Mouse (Mus musculus) limb, embryonic 12.5 days (tissue): ENCODE measurements around the gene Gsn. TPM values are rescaled to one million over a fixed set of nuclear protein-coding genes. Genes with fewer than 3 reads are reported as not detected.
A peak's percentile ranks its signal among the peaks of the same experiment; 100 is the strongest.

ENCODE experiments used
- ATAC-seq: fragments of 200-750 bp; cut with Nextera tagmentation; 2 replicates; pipeline ENCODE4 v1.8.0; 2017; ENCODE audit warnings: low read depth, moderate TSS enrichment; ENCODE audit not compliant: insufficient number of reproducible peaks, insufficient read depth, low FRiP score, low TSS enrichment
- H3K27ac ChIP-seq: fragments of 300-500 bp; sonication (generic); 2 replicates; pipeline ENCODE4 v1.5.1; 2016; ENCODE audit warnings: mild to moderate bottlenecking, moderate library complexity
- H3K27me3 ChIP-seq: fragments of 300-500 bp; sonication (generic); 2 replicates; pipeline ENCODE4 v1.6.1; 2016; ENCODE audit warnings: mild to moderate bottlenecking, moderate library complexity
- H3K36me3 ChIP-seq: fragments of 300-500 bp; sonication (generic); 2 replicates; pipeline ENCODE4 v1.6.1; 2016; ENCODE audit warnings: mild to moderate bottlenecking, moderate library complexity
- H3K4me1 ChIP-seq: fragments of 300-500 bp; sonication (generic); replicated peaks from 2 replicates; pipeline ENCODE4 v1.6.1; 2016
- H3K4me2 ChIP-seq: fragments of 300-500 bp; sonication (generic); 2 replicates; pipeline ENCODE4 v1.6.1; 2016; ENCODE audit warnings: mild to moderate bottlenecking, moderate library complexity
- H3K4me3 ChIP-seq: fragments of 300-500 bp; sonication (generic); replicated peaks from 2 replicates; pipeline ENCODE4 v1.5.1; 2016; ENCODE audit warnings: mild to moderate bottlenecking
- H3K9ac ChIP-seq: fragments of 300-500 bp; sonication (generic); replicated peaks from 2 replicates; pipeline ENCODE4 v1.6.1; 2016; ENCODE audit warnings: mild to moderate bottlenecking, moderate library complexity
- H3K9me3 ChIP-seq: fragments of 300-500 bp; sonication (generic); 2 replicates; pipeline ENCODE4 v1.6.1; 2016; ENCODE audit warnings: mild to moderate bottlenecking, moderate library complexity
- WGBS: fragments of 180-500 bp; shearing (Covaris S2); methylation state at CpG from one replicate; pipeline ENCODE4 v1.1.7; 2016; 5-methylcytosine and 5-hydroxymethylcytosine counted together
- polyA plus RNA-seq: library from polyadenylated mRNA; unstranded; fragments of >200 nt; fragmentation: Nextera tagmentation; extraction: Ambion mirVana; gene quantifications from 2 replicates; pipeline ENCODE4 v1.2.1, GENCODE M21; 2016

The Gsn gene
- polyA plus RNA-seq, 1 experiment from 2014 or later, result 45.2 TPM

DNA sequence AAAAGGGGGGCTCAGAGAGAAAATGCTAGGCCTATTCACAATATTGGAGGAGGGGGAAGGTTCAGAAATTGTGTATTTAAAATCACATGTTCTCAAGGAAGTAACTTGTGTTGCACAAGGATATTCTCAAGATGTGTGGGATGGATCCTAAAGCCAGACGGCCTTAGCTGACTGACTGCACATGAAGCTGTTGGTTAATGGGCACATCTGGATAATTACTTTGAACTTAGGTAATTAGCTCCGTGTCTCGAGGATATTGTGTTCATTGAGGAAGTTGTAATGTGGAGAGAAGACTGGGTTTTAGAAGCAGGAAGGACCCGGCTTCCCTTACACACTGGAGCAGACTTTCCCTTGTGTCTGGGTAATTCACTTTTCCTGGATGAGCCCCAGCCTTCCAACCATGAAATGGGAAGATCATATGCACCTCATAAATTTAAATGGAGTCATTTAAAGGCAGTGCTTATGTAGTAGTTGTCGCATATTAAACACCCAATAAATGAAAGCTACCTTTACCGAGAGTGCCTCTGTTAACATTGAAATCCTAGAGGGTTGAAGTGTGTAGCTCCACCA, 33.3 kb upstream of the Gsn start:
- H3K27me3 ChIP-seq, result peaks cover 65% of the 10 kb centered on the region
- no peak for ATAC-seq
- WGBS, result 21% methylated on average over 6 of the region's 6 CpGs
- no peak overlapping the region for H3K27ac ChIP-seq
- H3K36me3 ChIP-seq, result no peaks in the 10 kb centered on the region
- H3K9ac ChIP-seq, result no peak overlapping the region
- no peak overlapping the region for H3K4me2 ChIP-seq
- no peaks in the 10 kb centered on the region for H3K9me3 ChIP-seq
- H3K4me1 ChIP-seq, result peaks cover 8% of the 10 kb centered on the region
- no peak overlapping the region for H3K4me3 ChIP-seq

DNA sequence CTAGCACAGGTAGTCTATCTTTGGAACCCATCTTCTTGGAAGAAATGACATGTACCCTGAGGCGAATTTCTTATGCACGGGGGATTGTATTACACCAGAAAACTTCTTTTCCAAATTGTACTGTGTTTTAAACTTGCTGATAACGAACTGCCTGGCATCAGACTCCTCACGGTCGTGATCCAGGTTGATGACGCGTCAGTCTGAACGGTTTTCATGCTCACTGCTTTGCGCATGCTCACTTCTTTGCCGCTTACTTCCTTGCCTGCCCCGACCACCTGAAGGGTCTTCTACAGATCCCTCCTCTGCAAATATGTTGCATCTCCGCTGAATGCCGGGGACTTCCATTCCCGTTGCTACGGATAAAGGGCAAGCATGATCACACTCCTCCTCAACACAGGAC, 31.9 kb upstream of the Gsn start:
- peaks cover 58% of the 10 kb centered on the region for H3K27me3 ChIP-seq
- no peak for ATAC-seq

DNA sequence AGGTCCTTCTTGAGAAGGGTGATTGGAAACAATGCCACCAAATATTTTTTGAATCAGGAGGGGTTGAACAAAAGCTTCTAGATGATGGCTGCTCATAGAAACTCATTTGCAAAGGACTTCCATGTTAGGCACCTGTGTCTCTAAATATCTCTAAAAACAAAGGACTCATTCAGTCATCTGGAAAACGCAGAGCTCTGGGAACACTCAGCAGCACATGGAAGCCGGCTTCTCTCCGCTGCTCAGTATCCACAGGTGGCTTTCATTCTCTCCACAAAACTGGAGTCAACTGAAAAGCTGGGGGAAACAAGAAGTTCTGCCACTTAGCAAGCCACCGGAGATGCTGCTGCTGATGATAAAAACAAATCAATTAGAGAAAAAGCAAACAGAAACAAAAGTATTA, 28.0 kb upstream of the Gsn start:
- WGBS, result 21% methylated on average over 4 of the region's 4 CpGs
- no peaks in the 10 kb centered on the region for H3K36me3 ChIP-seq
- peaks cover 48% of the 10 kb centered on the region for H3K27me3 ChIP-seq
- no peak overlapping the region for H3K4me3 ChIP-seq
- H3K9me3 ChIP-seq, result no peaks in the 10 kb centered on the region
- H3K9ac ChIP-seq, result no peak overlapping the region
- no peak overlapping the region for H3K4me2 ChIP-seq
- ATAC-seq, result no peak
- H3K4me1 ChIP-seq, result peaks cover 29% of the 10 kb centered on the region
- no peak overlapping the region for H3K27ac ChIP-seq

More for the DNA sequence above, 31.9 kb upstream of the Gsn start:
- no peaks in the 10 kb centered on the region for H3K9me3 ChIP-seq
- no peaks in the 10 kb centered on the region for H3K36me3 ChIP-seq
- H3K9ac ChIP-seq, result no peak overlapping the region
- H3K4me1 ChIP-seq, result peaks cover 20% of the 10 kb centered on the region
- H3K4me2 ChIP-seq, result no peak overlapping the region
- no peak overlapping the region for H3K27ac ChIP-seq
- WGBS, result 86% methylated on average over 15 of the region's 15 CpGs
- no peak overlapping the region for H3K4me3 ChIP-seq

DNA sequence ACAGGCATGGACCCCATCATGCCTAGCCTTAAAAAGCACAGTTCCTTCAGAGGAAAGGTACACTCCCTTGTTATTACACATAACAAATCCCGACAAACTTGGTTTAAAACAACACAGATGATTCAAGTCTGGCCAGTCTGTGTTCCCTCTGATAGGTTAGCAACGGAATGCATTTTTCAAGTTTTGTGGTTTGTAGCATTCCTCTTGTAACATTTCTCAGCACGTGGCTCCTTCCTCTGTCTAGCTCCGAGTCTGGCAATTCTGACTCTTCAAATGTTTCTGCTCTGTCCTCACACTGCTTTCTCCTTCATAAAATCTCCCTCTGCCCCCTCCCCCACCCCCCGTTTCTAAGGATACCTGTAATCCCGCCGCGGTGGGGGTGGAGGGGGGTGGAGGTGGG, 26.0 kb upstream of the Gsn start:
- no peaks in the 10 kb centered on the region for H3K36me3 ChIP-seq
- H3K9ac ChIP-seq, result no peak overlapping the region
- peaks cover 51% of the 10 kb centered on the region for H3K27me3 ChIP-seq
- H3K4me3 ChIP-seq, result no peak overlapping the region
- WGBS, result 13% methylated on average over 8 of the region's 8 CpGs
- no peak for ATAC-seq
- H3K4me1 ChIP-seq, result peaks cover 22% of the 10 kb centered on the region
- H3K4me2 ChIP-seq, result peak overlapping the region; percentile 33; the same call in 1 of the 2 replicates
- no peaks in the 10 kb centered on the region for H3K9me3 ChIP-seq
- peak overlapping the region; percentile 12; the same call in 1 of the 2 replicates for H3K27ac ChIP-seq

DNA sequence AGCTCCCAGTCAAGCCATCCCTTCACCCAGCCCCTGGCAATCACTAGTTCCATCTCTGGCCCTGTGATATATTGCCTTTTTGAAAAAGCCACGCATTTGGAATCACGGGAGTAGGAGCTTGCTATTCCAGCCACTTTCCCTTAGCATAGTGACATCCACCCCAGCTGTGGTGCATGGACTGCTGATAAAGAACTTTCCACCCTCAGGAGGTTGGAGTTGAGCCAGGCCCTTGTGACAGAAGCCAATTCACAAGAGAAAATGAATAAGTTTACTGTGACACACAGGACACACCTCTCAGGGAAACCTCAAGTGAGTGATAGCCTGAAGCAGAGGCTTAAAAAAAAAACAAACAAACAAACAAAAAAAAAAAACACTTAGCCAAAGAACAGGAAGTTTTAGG, 24.3 kb upstream of the Gsn start:
- no peak for ATAC-seq
- no peak overlapping the region for H3K4me3 ChIP-seq
- H3K9ac ChIP-seq, result no peak overlapping the region
- peaks cover 48% of the 10 kb centered on the region for H3K27me3 ChIP-seq
- H3K4me2 ChIP-seq, result no peak overlapping the region
- H3K9me3 ChIP-seq, result no peaks in the 10 kb centered on the region
- WGBS, result 67% methylated on average over 2 of the region's 2 CpGs
- peaks cover 22% of the 10 kb centered on the region for H3K4me1 ChIP-seq
- H3K36me3 ChIP-seq, result no peaks in the 10 kb centered on the region
- no peak overlapping the region for H3K27ac ChIP-seq

GRCm38 (mm10) chr2:35232595-35233445, 23.4 kb upstream of the Gsn start:
- H3K27me3 ChIP-seq, result peaks cover 43% of the 10 kb centered on the region
- H3K4me2 ChIP-seq, result no peak overlapping the region
- H3K4me1 ChIP-seq, result peaks cover 22% of the 10 kb centered on the region
- H3K27ac ChIP-seq, result no peak overlapping the region
- H3K36me3 ChIP-seq, result no peaks in the 10 kb centered on the region
- 75% methylated on average over 17 of the region's 17 CpGs for WGBS
- H3K9ac ChIP-seq, result no peak overlapping the region
- no peak for ATAC-seq
- no peak overlapping the region for H3K4me3 ChIP-seq
- no peaks in the 10 kb centered on the region for H3K9me3 ChIP-seq

DNA sequence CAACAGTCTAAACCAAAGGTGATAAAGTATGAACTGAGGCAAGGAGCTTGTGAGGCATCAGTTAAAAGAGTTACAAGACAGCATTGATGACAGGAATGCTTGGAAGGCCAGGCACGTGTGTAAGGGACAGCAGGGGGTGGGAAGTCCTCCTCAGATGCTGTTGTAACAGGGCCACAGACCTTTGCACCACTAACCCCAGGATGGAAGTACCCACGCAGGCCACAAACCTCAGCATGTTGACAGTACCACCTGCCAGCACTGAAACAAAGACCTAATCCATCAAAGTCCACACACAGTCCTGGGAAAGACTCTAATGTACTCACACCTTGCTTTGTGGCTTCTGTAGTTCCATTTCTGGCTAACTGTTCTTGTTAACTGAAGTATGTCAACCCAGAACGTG, 22.3 kb upstream of the Gsn start:
- H3K27ac ChIP-seq, result no peak overlapping the region
- WGBS, result 29% methylated on average over 3 of the region's 3 CpGs
- H3K9me3 ChIP-seq, result no peaks in the 10 kb centered on the region
- H3K36me3 ChIP-seq, result no peaks in the 10 kb centered on the region
- H3K27me3 ChIP-seq, result peaks cover 46% of the 10 kb centered on the region
- H3K9ac ChIP-seq, result no peak overlapping the region
- H3K4me2 ChIP-seq, result no peak overlapping the region
- H3K4me3 ChIP-seq, result no peak overlapping the region
- no peak for ATAC-seq
- H3K4me1 ChIP-seq, result peaks cover 11% of the 10 kb centered on the region

- no peak overlapping the region for H3K4me3 ChIP-seq
- no peak overlapping the region for H3K9ac ChIP-seq
- H3K4me2 ChIP-seq, result no peak overlapping the region
- ATAC-seq, result no peak
- no peaks in the 10 kb centered on the region for H3K9me3 ChIP-seq
- 80% methylated on average over 6 of the region's 6 CpGs for WGBS
- peaks cover 6% of the 10 kb centered on the region for H3K4me1 ChIP-seq
- no peak overlapping the region for H3K27ac ChIP-seq
- peaks cover 43% of the 10 kb centered on the region for H3K27me3 ChIP-seq
- H3K36me3 ChIP-seq, result no peaks in the 10 kb centered on the region
These were observed 21.2 kb upstream of the Gsn start for GRCm38 (mm10) chr2:35235021-35235420.

- Histone ChIP-seq H3K27me3 (peaks cover 20% of the 10 kb centered on the region), H3K4me1 (no peaks in the 10 kb centered on the region), H3K36me3 (no peaks in the 10 kb centered on the region), H3K9ac (no peak overlapping the region), H3K4me2 (no peak overlapping the region), H3K27ac (no peak overlapping the region), H3K9me3 (no peaks in the 10 kb centered on the region), H3K4me3 (no peak overlapping the region)
- 63% methylated on average over 3 of the region's 3 CpGs for WGBS
- ATAC-seq, result no peak
These were observed 11.9 kb upstream of the Gsn start for GRCm38 (mm10) chr2:35244241-35244640.

GRCm38 (mm10) chr2:35247763-35248162, 8.4 kb upstream of the Gsn start:
- no peaks in the 10 kb centered on the region for H3K9me3 ChIP-seq
- no peaks in the 10 kb centered on the region for H3K4me1 ChIP-seq
- no peak overlapping the region for H3K4me3 ChIP-seq
- 70% methylated on average over 5 of the region's 5 CpGs for WGBS
- no peak overlapping the region for H3K4me2 ChIP-seq
- no peak for ATAC-seq
- H3K9ac ChIP-seq, result no peak overlapping the region
- no peak overlapping the region for H3K27ac ChIP-seq
- H3K36me3 ChIP-seq, result no peaks in the 10 kb centered on the region
- peaks cover 19% of the 10 kb centered on the region; the same call in 1 of the 2 replicates for H3K27me3 ChIP-seq

- Histone ChIP-seq H3K9me3 (no peaks in the 10 kb centered on the region), H3K4me1 (peaks cover 18% of the 10 kb centered on the region), H3K9ac (no peak overlapping the region), H3K36me3 (no peaks in the 10 kb centered on the region), H3K27me3 (peaks cover 45% of the 10 kb centered on the region), H3K4me2 (no peak overlapping the region), H3K4me3 (no peak overlapping the region), H3K27ac (no peak overlapping the region)
- 25% methylated on average over 6 of the region's 6 CpGs for WGBS
- no peak for ATAC-seq
These were observed 3.4 kb upstream of the Gsn start for GRCm38 (mm10) chr2:35252733-35253132.
